Mouse (Mus musculus) gastrocnemius, postnatal 14 days (tissue): Measurements from ENCODE around the gene Kcnk5. TPM values are rescaled to one million over a fixed set of nuclear protein-coding genes. Genes with fewer than 3 reads are reported as not detected.

Experiments used
- DNase-seq: peaks from one replicate; pipeline ENCODE4 v3.0.0; 2021; ENCODE audit warnings: mixed read lengths
- intact Hi-C: fragments of 180-260 bp; cut with DNase I; formaldehyde crosslinking; loops from one replicate; pipeline ENCODE4 v1.15.1; 2025; ENCODE audit warnings: low total_unique reads
- total RNA-seq, 2 experiments: library from RNA; stranded (reverse); gene quantifications; 2 replicates each; pipeline ENCODE4 v1.2.3; 2021

Kcnk5 gene
- total RNA-seq, 2 experiments from 2014 or later = 0.53 to 1.1 TPM

DNA sequence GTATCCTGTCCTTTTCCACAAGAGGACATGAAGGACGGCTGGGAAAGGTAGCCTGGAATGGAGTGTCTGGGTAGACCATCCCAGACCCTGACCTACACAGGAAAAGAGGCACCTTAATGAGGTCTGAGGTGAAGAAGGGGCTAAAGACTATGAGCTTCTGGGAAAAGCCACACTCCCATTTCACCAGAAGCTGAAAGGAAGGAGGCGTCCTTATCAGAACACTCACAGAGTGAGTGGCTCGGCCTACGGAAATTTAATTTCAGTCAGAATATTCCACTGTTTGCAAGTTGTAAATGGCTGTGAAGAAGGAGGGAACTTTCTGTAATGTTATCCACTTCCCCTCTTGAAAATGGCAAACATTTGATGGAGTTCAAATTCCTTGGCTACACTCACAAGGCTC lies 8.7 kb downstream of the Kcnk5 start:
- DNase-seq = no peak
- intact Hi-C loops = no loop called here

- peak; percentile 0 for DNase-seq
- intact Hi-C loops = no loop called here
These were observed 9.1 kb downstream of the Kcnk5 start for GRCm38 (mm10) chr14:20172509-20172908.

DNA sequence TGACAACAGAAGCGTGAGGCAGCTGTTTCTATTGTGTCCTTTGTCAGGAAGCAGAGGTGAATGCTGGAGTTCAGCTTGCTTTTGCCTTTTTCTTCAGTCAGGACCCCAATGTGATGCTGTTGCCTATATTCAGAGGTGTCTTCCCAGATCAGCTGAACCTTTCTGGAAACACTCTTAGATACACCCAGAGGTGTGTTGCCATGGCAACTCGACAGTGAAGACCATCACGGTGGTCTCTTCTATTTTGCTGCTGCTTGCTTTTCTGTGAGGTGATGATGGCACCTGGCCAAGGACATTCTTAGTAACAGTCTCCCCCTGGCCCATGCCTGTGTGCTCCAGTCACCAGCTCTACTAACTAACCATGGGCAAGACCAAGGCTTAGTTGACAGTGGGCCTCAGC lies 9.8 kb downstream of the Kcnk5 start:
- no peak for DNase-seq
- intact Hi-C loops = no loop called here

- intact Hi-C loops = no loop called here
- DNase-seq = no peak
These were observed 12.4 kb downstream of the Kcnk5 start for GRCm38 (mm10) chr14:20169251-20169650.

- DNase-seq = no peak
- intact Hi-C loops = no loop called here
These were observed 13.1 kb downstream of the Kcnk5 start for GRCm38 (mm10) chr14:20168478-20168877.

DNA sequence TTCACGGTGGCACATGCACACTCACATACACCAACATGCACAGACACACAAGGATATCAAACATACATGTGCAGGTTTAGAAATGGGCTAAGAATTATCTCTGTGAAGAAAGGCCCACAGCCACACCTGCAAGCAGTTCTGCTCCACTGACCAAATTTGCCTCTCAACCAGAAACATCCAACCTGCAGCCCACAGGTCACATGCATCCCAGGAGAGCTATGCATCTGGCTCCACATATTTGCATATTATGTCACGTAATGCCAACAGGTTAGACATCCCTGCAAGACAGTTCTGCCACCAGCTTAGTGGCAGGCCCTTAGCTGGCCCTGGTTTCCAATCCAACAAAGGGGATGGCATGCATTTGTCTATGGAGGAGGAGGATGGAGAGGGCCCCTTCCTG lies 13.6 kb downstream of the Kcnk5 start:
- DNase-seq = no peak
- intact Hi-C loops = no loop called here

DNA sequence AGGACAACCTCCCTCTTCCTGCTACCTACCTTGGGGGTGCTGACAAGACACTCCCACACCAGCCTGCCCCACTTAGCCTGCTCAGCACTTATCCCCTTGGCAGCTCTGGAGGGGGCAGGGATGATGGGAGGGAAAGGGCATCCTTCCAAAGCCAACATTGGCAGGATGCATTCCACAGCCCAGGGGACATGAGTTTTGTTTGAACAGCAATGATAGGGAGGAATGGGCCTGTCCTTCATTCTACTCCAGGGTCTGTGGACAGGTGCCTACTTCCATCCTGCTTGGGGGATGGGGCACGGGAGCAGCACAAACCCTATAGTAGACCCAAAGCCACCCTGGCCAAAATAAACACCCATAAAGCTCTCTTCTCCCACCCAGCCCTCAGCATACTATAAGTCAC lies 16.2 kb downstream of the Kcnk5 start:
- DNase-seq = no peak
- intact Hi-C loops = no loop called here

- intact Hi-C loops = no loop called here
- no peak for DNase-seq
These were observed 17.2 kb downstream of the Kcnk5 start for GRCm38 (mm10) chr14:20164438-20164837.

- DNase-seq = peak; percentile 53
- intact Hi-C loops = no loop called here
These were observed 18.9 kb downstream of the Kcnk5 start for GRCm38 (mm10) chr14:20162686-20163085.

DNA sequence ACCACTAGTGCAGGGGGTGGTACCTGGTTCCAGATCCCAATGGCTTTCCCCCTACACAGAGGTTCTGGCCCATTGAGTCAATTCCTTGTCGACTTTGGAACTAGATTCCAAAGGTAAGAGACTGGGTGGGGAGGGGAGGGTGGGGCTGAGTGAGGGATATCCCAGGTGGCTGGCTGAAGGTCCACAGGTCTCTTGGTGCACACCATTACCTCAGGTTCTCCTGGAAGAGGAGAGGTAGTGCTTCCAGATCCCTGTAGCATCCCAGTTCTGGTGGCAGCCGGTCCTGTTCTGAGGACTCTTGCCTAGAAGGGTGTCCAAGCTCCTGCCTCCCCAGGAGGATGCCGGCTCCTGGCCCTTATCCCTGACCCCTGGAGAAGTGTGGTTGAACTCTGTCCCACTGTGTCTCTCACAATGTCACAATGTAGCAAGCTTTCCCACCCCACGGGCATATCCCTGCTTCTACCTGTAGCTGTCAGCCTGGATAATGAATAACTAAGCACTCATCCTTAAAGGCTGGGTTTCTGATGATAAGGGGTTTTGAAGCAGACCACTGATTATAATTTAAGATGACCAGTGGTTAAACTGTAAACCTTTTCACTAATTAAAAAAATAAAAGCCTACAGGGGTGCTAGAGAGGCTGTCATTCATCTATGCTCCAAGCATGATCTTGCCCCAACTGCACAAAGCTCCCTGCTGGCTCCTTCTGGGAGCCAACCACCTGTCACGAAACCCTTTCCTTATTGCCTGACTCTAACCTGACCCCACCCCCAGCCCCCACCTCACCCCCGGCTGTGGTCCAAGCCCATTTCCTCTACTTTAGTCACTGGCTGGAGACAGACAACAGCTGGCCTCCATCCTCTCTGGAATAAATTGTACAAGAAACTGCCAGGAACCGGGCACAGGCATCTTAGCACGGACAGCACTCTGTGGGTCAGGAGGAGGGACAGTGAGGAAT lies 22.6 kb downstream of the Kcnk5 start:
- no peak for DNase-seq
- intact Hi-C loops = no loop called here

DNA sequence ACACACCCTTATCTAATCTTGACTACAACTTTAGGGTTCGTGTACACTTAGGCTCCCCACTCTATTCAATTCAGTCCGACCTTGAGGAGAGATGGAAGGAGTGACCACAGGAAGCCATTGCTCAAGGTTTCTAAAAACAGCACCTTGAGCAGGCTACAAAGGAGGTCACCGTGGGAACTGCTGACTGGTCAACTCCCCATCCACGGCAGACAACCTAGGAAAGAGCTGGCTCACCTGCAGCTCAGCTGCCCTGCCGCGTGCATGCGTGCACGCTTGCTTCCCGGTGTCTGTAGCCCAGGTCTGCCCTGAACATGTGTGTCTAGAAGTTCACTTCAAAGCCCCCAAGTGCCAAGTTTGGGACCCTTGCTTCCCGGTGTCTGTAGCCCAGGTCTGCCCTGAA lies 24.0 kb downstream of the Kcnk5 start:
- DNase-seq = no peak
- intact Hi-C loops = no loop called here

GRCm38 (mm10) chr14:20155718-20156117 lies 25.9 kb downstream of the Kcnk5 start:
- DNase-seq = no peak
- intact Hi-C loops = no loop called here

- intact Hi-C loops = no loop called here
These were observed 26.7 kb downstream of the Kcnk5 start for GRCm38 (mm10) chr14:20154937-20155336.

GRCm38 (mm10) chr14:20154245-20154644 lies 27.4 kb downstream of the Kcnk5 start:
- intact Hi-C loops = no loop called here

More at GRCm38 (mm10) chr14:20154937-20155336, 26.7 kb downstream of the Kcnk5 start:
- DNase-seq = no peak

DNA sequence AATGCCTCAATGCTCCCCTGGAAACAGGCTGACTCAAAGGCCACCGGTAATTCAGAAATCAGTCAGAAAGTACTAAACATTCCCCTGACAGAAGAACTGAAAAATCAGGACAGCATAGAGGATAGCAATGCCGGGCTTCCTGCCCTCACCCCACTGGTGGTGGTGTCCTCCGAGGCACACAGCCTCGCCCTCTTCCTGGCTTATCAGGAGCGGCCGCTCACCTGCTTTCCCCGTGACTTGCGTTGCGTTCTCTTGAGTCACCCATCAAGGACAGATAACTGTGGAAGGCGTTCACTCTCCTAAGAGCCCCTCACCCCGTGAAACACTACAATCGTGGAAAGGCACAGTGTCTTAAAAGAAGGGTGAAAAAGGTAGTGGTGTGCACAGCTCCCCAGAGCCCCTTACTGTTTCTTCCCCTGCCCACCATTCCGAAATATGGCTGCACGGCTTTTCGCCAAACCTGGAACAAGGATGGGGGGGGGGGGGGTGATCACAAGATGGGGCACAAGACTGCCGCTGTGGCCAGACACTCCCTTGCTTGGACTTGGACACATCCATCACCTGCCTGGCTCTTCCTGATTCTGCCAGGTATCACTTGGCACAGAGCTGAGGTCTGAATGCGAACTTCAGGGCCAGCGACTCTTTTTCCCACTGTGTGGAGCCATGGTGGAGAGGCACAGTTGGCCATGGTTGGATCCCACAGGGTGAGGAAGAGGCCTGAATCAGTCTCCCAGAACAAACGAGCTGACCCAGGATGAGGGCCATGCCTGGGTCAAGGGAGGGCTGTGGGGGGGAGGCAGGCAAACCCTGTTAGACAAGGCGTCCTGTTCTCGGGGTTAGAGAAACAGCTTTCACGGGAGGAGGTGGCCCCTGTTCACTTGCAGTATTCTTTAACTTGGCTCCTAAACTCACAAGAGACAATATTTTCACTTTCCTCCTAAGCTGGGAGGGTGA lies 32.2 kb downstream of the Kcnk5 start:
- intact Hi-C loops = no loop called here
- no peak for DNase-seq

More at GRCm38 (mm10) chr14:20154245-20154644, 27.4 kb downstream of the Kcnk5 start:
- DNase-seq = no peak

DNA sequence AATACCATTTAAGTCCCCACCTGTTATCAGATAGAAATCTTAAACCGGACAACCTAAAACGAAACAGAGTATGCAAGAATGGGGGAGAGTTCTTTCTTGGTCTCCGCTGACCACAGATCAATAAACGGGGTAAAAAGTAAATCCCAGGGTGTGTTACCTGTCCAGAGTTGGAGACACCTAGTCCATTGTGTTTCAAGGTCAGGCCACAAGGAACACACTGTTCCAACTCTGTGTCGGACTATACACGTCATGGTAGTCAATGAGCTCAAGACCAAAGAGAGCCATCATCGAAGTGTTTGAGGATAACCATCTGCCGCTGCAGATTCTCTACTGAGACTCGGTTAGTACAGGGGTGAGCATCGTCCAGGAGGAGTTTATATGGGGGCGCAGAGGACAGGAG lies 33.1 kb downstream of the Kcnk5 start:
- intact Hi-C loops = no loop called here
- DNase-seq = no peak

- no peak for DNase-seq
- intact Hi-C loops = no loop called here
These were observed 33.8 kb downstream of the Kcnk5 start for GRCm38 (mm10) chr14:20147854-20148253.

GRCm38 (mm10) chr14:20144093-20144492 lies 37.5 kb downstream of the Kcnk5 start:
- DNase-seq = no peak
- intact Hi-C loops = no loop called here

GRCm38 (mm10) chr14:20138484-20139355 lies 42.9 kb downstream of the Kcnk5 start, which contains the start of gene Saysd1:
Gene Saysd1, minus strand, starts transcription at chr14:20138534.
- intact Hi-C loops = no loop called here

More at GRCm38 (mm10) chr14:20138484-20139355, 42.9 kb downstream of the Kcnk5 start, which contains the start of gene Saysd1:
- DNase-seq = no peak
